Mouse (Mus musculus) bone marrow macrophage, adult 2 months (primary cell): ENCODE measurements at regions not wholly inside any gene's neighbourhood (a gene's known extent, or its start where the extent isn't known, plus 50 kb on each side); places are given as distances from the start of the nearest gene placed in this dataset.

Experiments
- H3K27ac ChIP-seq: 2 replicates; pipeline ENCODE4 v1.5.1; 2012; ENCODE audit warnings: low read depth, low read length; ENCODE audit not compliant: insufficient read depth
- H3K4me1 ChIP-seq: 2 replicates; pipeline ENCODE4 v1.6.1; 2012; ENCODE audit warnings: low read length; ENCODE audit not compliant: control insufficient read depth, insufficient read depth
- H3K4me3 ChIP-seq: 2 replicates; pipeline ENCODE4 v1.5.1; 2012; ENCODE audit warnings: mild to moderate bottlenecking, low read length, moderate library complexity; ENCODE audit not compliant: insufficient read depth
- CTCF ChIP-seq: IDR thresholded peaks from 2 replicates; pipeline ENCODE4 v1.5.1; 2012; ENCODE audit warnings: low read depth, mild to moderate bottlenecking, low read length, moderate library complexity
- POLR2A ChIP-seq: IDR thresholded peaks from 2 replicates; pipeline ENCODE4 v1.6.1; 2012; ENCODE audit warnings: mild to moderate bottlenecking, low read depth, low read length, borderline replicate concordance

- no peaks in the 10 kb centered on the region for H3K4me1 ChIP-seq
- no peak overlapping the region for H3K27ac ChIP-seq
- H3K4me3 ChIP-seq = no peak overlapping the region
- TF ChIP-seq POLR2A (no peak), CTCF (no peak)
These were observed 723.5 kb downstream of the Gm826 start for GRCm38 (mm10) chr2:159610451-159610850.

GRCm38 (mm10) chr2:159616685-159617084 lies 717.3 kb downstream of the Gm826 start:
- TF ChIP-seq POLR2A (no peak), CTCF (no peak)
- H3K4me3 ChIP-seq = no peak overlapping the region
- H3K4me1 ChIP-seq = no peaks in the 10 kb centered on the region
- no peak overlapping the region for H3K27ac ChIP-seq

- Histone ChIP-seq H3K4me3 (no peak overlapping the region), H3K4me1 (no peaks in the 10 kb centered on the region), H3K27ac (no peak overlapping the region)
- TF ChIP-seq POLR2A (no peak), CTCF (no peak)
These were observed 712.7 kb downstream of the Gm826 start for GRCm38 (mm10) chr2:159621261-159621660.

DNA sequence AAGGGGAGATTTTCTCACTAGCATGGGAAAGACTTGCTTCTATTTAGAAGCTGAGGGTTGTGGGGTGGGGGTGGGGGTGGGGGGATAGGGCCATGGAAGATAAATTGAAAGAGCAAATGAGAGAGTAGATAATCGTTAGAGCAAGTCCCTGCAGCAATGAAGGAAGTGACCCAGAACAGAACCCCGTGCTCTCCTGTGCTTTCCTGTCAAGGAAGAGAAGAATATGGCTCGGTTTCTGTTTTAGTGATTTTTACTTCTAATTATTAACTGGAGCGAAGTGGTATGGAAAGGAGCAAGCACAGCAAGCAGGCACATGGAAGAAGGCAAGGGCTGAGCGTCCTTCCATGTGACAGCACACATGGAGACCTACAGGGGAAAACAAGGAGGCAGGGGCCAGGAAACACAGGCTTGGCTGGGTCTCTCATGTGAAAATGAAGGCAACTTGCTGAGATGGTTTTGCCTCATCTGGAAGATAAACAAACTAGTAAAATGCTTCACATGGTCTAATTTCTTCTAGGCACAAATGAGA lies 711.8 kb downstream of the Gm826 start:
- Histone ChIP-seq H3K27ac (no peak overlapping the region), H3K4me3 (no peak overlapping the region), H3K4me1 (no peaks in the 10 kb centered on the region)
- TF ChIP-seq POLR2A = no peak
- TF ChIP-seq CTCF = no peak

DNA sequence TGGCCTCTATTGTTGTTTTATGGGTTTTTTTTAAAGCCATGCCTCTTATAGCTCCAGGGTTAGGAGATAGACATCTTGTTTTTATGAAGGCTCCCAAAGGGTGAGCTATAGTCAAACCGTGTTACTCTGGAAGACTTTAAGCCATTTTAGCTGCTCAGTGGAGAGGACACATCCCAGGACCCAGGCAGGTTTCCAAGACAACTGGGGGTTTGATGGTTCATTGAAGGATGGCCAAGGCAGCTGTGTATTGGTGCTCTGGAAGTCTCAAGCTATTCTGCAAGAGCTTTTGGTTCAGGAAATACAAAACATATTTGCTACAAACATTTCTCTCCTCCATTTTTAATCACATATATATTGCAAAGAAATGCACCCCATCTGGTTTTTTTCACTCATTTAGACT lies 708.7 kb downstream of the Gm826 start:
- TF ChIP-seq CTCF (no peak), POLR2A (no peak)
- Histone ChIP-seq H3K27ac (no peak overlapping the region), H3K4me3 (no peak overlapping the region), H3K4me1 (no peaks in the 10 kb centered on the region)

DNA sequence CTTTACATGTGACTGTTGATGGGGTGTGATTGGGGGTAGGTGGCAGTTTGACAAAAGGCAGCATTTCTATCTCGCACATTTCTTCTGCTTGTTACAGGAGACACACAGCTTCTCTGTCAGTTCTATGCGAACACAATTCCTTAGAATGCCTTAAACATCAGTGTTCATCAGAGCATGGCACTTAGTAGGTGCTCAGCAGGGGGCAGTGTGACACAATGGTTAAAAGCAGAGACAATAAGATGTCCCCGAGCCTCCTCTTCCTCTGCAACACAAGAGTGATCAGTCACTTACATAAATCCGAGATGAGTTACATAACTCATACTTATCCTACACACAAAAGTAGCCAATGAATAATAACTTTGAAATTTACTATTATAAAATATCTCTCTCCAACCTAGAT lies 688.1 kb downstream of the Gm826 start:
- TF ChIP-seq CTCF = no peak
- TF ChIP-seq POLR2A = no peak
- Histone ChIP-seq H3K27ac (no peak overlapping the region), H3K4me3 (no peak overlapping the region), H3K4me1 (no peaks in the 10 kb centered on the region)

DNA sequence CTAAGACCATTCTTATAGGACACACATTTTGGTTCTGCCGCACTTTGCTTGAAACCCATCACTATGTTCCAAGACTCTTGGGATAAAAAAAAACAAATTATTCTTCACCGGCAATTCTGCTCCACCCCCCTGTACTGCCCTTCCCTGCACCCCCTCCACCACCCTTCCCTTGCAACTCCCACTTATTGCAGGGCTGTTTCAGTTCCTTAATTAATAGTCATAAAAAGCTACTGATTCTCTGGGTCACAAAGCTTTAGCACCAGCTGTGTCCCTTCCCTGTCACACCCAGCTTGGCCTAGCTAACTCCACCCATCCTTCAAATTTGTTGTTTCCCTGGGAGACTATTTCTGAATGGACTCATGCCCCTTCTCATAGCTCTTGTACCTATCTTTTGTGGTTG lies 687.4 kb downstream of the Gm826 start:
- TF ChIP-seq CTCF (no peak), POLR2A (no peak)
- Histone ChIP-seq H3K4me1 (no peaks in the 10 kb centered on the region), H3K4me3 (no peak overlapping the region), H3K27ac (no peak overlapping the region)

GRCm38 (mm10) chr2:159652243-159652642 lies 681.7 kb downstream of the Gm826 start:
- H3K4me1 ChIP-seq = no peaks in the 10 kb centered on the region
- H3K4me3 ChIP-seq = no peak overlapping the region
- TF ChIP-seq CTCF (no peak), POLR2A (no peak)
- no peak overlapping the region for H3K27ac ChIP-seq

GRCm38 (mm10) chr2:159676845-159677244 lies 657.1 kb downstream of the Gm826 start:
- TF ChIP-seq POLR2A (no peak), CTCF (no peak)
- H3K4me3 ChIP-seq = no peak overlapping the region

GRCm38 (mm10) chr2:159680641-159681040 lies 653.3 kb downstream of the Gm826 start:
- H3K27ac ChIP-seq = no peak overlapping the region
- TF ChIP-seq CTCF (no peak), POLR2A (no peak)
- no peaks in the 10 kb centered on the region for H3K4me1 ChIP-seq
- H3K4me3 ChIP-seq = no peak overlapping the region

More at GRCm38 (mm10) chr2:159676845-159677244, 657.1 kb downstream of the Gm826 start:
- Histone ChIP-seq H3K27ac (no peak overlapping the region), H3K4me1 (no peaks in the 10 kb centered on the region)

DNA sequence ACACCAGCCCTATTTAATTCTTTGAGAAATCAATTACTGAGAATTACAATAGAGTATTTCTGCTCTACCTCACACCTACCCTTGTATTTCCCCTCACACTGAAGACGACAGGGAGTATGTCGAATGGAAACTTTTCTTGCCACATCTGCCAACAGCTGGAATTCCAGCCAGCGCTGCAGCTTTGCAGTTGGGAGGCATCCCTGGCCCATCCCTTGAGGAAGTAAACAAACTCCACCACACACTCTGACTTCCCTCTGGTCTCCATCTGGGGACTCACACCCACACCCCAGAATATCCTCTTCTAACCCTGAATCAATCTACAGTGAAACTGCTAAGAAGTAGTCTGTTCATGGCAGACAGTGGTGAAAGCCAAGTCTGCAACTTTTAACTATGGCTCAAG lies 630.9 kb downstream of the Gm826 start:
- Histone ChIP-seq H3K27ac (no peak overlapping the region), H3K4me1 (no peaks in the 10 kb centered on the region)
- TF ChIP-seq POLR2A = no peak
- no peak for TF ChIP-seq CTCF

More for the DNA sequence above, 630.9 kb downstream of the Gm826 start:
- no peak overlapping the region for H3K4me3 ChIP-seq
